Mouse (Mus musculus) liver, postnatal 0 days (tissue): Measurements from ENCODE around the gene Cep83. TPM values are rescaled to one million over a fixed set of nuclear protein-coding genes. Genes with fewer than 3 reads are reported as not detected.
A peak's percentile ranks its signal among the peaks of the same experiment; 100 is the strongest.

ENCODE experiments used
- ATAC-seq: fragments of 200-750 bp; cut with Nextera tagmentation; 2 replicates; pipeline ENCODE4 v1.8.0; 2017; ENCODE audit warnings: mild to moderate bottlenecking, moderate library complexity
- DNase-seq: peaks from one replicate; pipeline ENCODE4 v3.0.0-alpha.2; 2016
- H3K27ac ChIP-seq: fragments of 300-500 bp; sonication (generic); 2 replicates; pipeline ENCODE4 v1.5.1; 2014; ENCODE audit warnings: antibody characterized with exemption, moderate library complexity, mild to moderate bottlenecking, low read depth
- H3K27me3 ChIP-seq: fragments of 300-500 bp; sonication (generic); 2 replicates; pipeline ENCODE4 v1.6.1; 2014; ENCODE audit warnings: low read length, control low read depth, mixed read lengths; ENCODE audit not compliant: insufficient read depth
- H3K36me3 ChIP-seq: fragments of 300-500 bp; sonication (generic); replicated peaks from 2 replicates; pipeline ENCODE4 v1.6.1; 2014; ENCODE audit warnings: mild to moderate bottlenecking, control low read depth, low read length, moderate library complexity, mixed read lengths; ENCODE audit not compliant: insufficient read depth
- H3K4me1 ChIP-seq: fragments of 300-500 bp; sonication (generic); 2 replicates; pipeline ENCODE4 v1.6.1; 2014; ENCODE audit warnings: antibody characterized with exemption, mild to moderate bottlenecking, control low read depth; ENCODE audit not compliant: insufficient read depth
- H3K4me2 ChIP-seq: fragments of 300-500 bp; sonication (generic); 2 replicates; pipeline ENCODE4 v1.6.1; 2014; ENCODE audit warnings: low read depth, mild to moderate bottlenecking, low read length, moderate library complexity, mixed read lengths
- H3K4me3 ChIP-seq: fragments of 300-500 bp; sonication (generic); 2 replicates; pipeline ENCODE4 v1.5.1; 2014; ENCODE audit warnings: low read depth, low read length
- H3K9ac ChIP-seq: fragments of 300-500 bp; sonication (generic); replicated peaks from 2 replicates; pipeline ENCODE4 v1.6.1; 2014; ENCODE audit warnings: mild to moderate bottlenecking, moderate library complexity
- H3K9me3 ChIP-seq: fragments of 300-500 bp; sonication (generic); 2 replicates; pipeline ENCODE4 v1.6.1; 2016; ENCODE audit warnings: mild to moderate bottlenecking, control low read depth, low read length, mixed read lengths
- CTCF ChIP-seq: sonication (generic); IDR thresholded peaks from 2 replicates; pipeline ENCODE4 v1.5.1; 2016; ENCODE audit warnings: antibody characterized with exemption, low read depth
- EP300 ChIP-seq: IDR thresholded peaks from 2 replicates; pipeline ENCODE4 v1.6.1; 2016; ENCODE audit warnings: antibody characterized with exemption, low read depth, mild to moderate bottlenecking
- WGBS: fragments of 180-500 bp; shearing (Covaris S2); extraction: QIAGEN DNeasy Blood & Tissue Kit; methylation state at CpG from one replicate; pipeline ENCODE4 v1.1.7; 2014; ENCODE audit not compliant: insufficient replicate concordance; 5-methylcytosine and 5-hydroxymethylcytosine counted together
- polyA plus RNA-seq: library from polyadenylated mRNA; unstranded; fragments of >200 nt; fragmentation: Nextera tagmentation; extraction: Ambion mirVana; gene quantifications from 2 replicates; pipeline ENCODE4 v1.2.1, GENCODE M21; 2015

The Cep83 gene
- polyA plus RNA-seq, 1 experiment from 2014 or later = 5.9 TPM

DNA sequence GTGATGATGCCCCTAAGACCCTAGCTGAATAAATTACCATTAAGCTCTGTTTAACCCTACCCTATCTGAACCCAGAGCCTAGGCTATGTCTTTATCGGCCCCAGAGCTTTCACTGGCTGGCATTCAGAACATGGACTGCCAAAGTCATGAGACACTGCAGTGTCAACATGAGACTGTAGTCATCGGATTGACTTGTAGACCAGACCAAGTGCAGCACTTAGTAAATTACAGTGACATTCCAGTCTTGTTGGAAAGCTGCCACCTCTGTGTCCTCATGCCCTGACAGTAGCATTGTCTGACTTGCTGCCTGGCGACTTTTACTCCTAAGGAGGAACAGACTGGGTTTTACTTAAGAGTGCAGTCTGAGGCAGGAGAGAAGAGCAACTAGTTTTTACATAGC lies 100.8 kb downstream of the Cep83 start:
- WGBS = 70% methylated on average over 3 of the region's 3 CpGs

DNA sequence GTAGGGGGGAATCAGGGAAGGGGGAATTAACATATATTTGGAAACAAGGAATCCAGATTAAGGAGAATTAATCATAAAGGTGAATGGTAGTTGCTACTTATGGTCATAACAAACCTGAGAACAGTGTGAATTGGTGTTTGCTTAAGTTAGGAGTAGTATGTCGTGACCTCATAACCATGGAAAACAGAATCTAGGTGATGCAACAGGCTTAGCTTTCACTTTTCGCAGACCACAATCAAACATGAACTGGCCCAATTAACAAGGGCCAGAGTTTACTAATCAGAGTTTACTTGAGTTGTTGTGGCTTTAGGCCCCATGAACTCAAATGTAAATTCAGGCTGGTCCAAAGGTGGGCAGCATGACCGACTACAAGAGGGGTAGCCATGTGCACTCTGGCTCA lies 105.5 kb downstream of the Cep83 start:
- 65% methylated on average over 3 of the region's 3 CpGs for WGBS
- no peak overlapping the region for H3K9ac ChIP-seq
- ATAC-seq = peak; percentile 58
- H3K27me3 ChIP-seq = no peaks in the 10 kb centered on the region
- no peaks in the 10 kb centered on the region for H3K9me3 ChIP-seq
- no peak for DNase-seq
- peaks cover 7% of the 10 kb centered on the region; the same call in 1 of the 2 replicates for H3K36me3 ChIP-seq
- H3K4me3 ChIP-seq = no peak overlapping the region
- H3K4me2 ChIP-seq = no peak overlapping the region
- no peak overlapping the region for H3K27ac ChIP-seq
- peaks cover 3% of the 10 kb centered on the region for H3K4me1 ChIP-seq
- no peak for TF ChIP-seq EP300
- TF ChIP-seq CTCF = no peak

More for the DNA sequence above, 100.8 kb downstream of the Cep83 start:
- no peaks in the 10 kb centered on the region for H3K9me3 ChIP-seq
- no peak overlapping the region for H3K4me3 ChIP-seq
- no peak overlapping the region for H3K27ac ChIP-seq
- TF ChIP-seq CTCF (no peak), EP300 (no peak)
- H3K4me1 ChIP-seq = peaks cover 3% of the 10 kb centered on the region
- peaks cover 7% of the 10 kb centered on the region; the same call in 1 of the 2 replicates for H3K36me3 ChIP-seq
- no peaks in the 10 kb centered on the region for H3K27me3 ChIP-seq
- no peak overlapping the region for H3K9ac ChIP-seq
- H3K4me2 ChIP-seq = no peak overlapping the region
- ATAC-seq (no peak), DNase-seq (no peak)

GRCm38 (mm10) chr10:94794666-94795244 lies 106.3 kb downstream of the Cep83 start:
- Histone ChIP-seq H3K36me3 (peaks cover 7% of the 10 kb centered on the region; the same call in 1 of the 2 replicates), H3K27me3 (no peaks in the 10 kb centered on the region), H3K4me2 (no peak overlapping the region), H3K4me1 (peaks cover 3% of the 10 kb centered on the region), H3K4me3 (no peak overlapping the region), H3K9ac (no peak overlapping the region), H3K9me3 (no peaks in the 10 kb centered on the region), H3K27ac (no peak overlapping the region)
- WGBS = 69% methylated on average over 5 of the region's 5 CpGs
- ATAC-seq = no peak
- DNase-seq = no peak
- no peak for TF ChIP-seq EP300
- no peak for TF ChIP-seq CTCF

- 71% methylated on average over 5 of the region's 5 CpGs for WGBS
- Histone ChIP-seq H3K4me1 (peaks cover 3% of the 10 kb centered on the region), H3K27me3 (no peaks in the 10 kb centered on the region), H3K36me3 (no peaks in the 10 kb centered on the region; the same call in 1 of the 2 replicates), H3K4me2 (no peak overlapping the region), H3K4me3 (no peak overlapping the region), H3K9ac (no peak overlapping the region), H3K27ac (no peak overlapping the region), H3K9me3 (no peaks in the 10 kb centered on the region)
- TF ChIP-seq CTCF (no peak), EP300 (peak; percentile 29; the same call in 1 of the 2 replicates)
- DNase-seq (no peak), ATAC-seq (no peak)
Measured at GRCm38 (mm10) chr10:94798128-94798527, 109.7 kb downstream of the Cep83 start.

- TF ChIP-seq EP300 = no peak
- Histone ChIP-seq H3K9ac (no peak overlapping the region), H3K36me3 (no peaks in the 10 kb centered on the region), H3K4me2 (no peak overlapping the region), H3K27ac (no peak overlapping the region), H3K27me3 (no peaks in the 10 kb centered on the region), H3K4me1 (no peaks in the 10 kb centered on the region), H3K4me3 (no peak overlapping the region), H3K9me3 (no peaks in the 10 kb centered on the region)
- no peak for ATAC-seq
- no peak for DNase-seq
- WGBS = 70% methylated on average over 2 of the region's 2 CpGs
Measured at GRCm38 (mm10) chr10:94799485-94800239, 111.2 kb downstream of the Cep83 start.

DNA sequence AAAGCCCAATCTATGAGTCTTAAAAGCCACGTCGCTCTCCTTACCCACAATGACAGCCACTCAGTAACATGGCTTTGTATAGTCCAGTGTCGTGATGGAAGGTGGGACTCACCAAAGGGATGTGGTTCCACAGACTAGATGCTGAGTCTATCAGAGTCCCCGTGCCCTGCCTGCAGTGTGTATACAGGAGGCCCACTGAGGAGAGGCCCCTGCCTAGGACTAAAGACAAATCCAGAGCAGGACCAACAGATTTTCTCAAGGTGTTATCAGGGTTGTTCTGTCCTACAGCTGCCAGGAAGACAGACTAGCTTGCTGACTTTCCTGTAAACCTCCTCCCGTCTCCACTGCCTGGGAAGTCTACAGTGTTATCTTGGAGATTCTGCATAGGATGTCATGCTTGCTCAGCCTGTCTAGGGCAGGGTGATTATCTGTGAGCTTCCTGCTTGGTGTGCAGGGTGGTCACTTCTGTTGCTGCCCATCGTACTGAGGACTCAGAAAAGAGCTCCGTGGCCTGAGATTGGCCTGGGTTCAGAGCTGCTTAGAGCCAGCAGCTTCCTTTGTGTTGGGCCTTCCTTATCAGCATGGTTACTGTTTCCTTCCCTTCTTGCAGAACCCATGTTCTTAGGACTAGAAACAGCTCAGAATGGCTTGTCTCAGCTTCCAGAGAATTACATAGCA lies 112.4 kb downstream of the Cep83 start:
- WGBS = 40% methylated on average over 7 of the region's 7 CpGs
- Histone ChIP-seq H3K27ac (no peak overlapping the region), H3K4me1 (no peaks in the 10 kb centered on the region), H3K9me3 (no peaks in the 10 kb centered on the region), H3K4me2 (no peak overlapping the region), H3K9ac (no peak overlapping the region), H3K36me3 (no peaks in the 10 kb centered on the region), H3K27me3 (no peaks in the 10 kb centered on the region), H3K4me3 (no peak overlapping the region)
- ATAC-seq (peak; percentile 67), DNase-seq (no peak)
- peak; percentile 54; the same call in 1 of the 2 replicates for TF ChIP-seq EP300
- no peak for TF ChIP-seq CTCF
